Mouse (Mus musculus) stomach, postnatal 0 days (tissue): ENCODE results near the gene Armh1.

ENCODE experiments used
- CTCF ChIP-seq: IDR thresholded peaks from 2 replicates; pipeline ENCODE4 v1.5.1; 2016; ENCODE audit warnings: antibody characterized with exemption, low read depth, mild to moderate bottlenecking, moderate library complexity
- EP300 ChIP-seq: optimal IDR thresholded peaks from 2 replicates; pipeline ENCODE3; 2016; ENCODE audit warnings: antibody characterized with exemption

GRCm38 (mm10) chr4:117217029-117217428, 34.9 kb downstream of the Armh1 start:
- TF ChIP-seq CTCF (no peak), EP300 (no peak)
